Mouse (Mus musculus): Measurements from ENCODE around the gene Unc50.

DNA sequence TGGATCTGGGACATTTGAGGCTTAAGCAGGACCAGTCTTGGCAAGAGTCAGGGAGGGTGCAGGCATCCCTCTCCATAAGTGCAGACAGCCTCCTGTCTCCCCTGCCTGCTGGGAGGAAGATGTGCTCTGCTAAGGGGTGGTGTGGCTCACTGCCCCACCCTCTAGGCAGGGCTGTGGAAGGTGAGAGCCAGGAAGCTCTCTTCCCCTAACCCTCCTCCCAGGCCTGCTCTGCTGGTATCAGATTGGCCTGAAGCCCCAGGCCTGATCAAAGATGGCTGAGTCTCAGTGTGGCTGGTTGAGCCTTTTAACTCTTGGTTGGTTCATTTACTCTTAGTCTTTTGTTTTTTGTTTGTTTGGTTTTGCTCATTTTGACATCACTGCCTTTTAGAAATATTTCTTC lies 20.3 kb upstream of the Unc50 start:
- TF ChIP-seq POLR2A (IDR thresholded peaks at IDR 0.05; ENCODE audit: insufficient read length, low read depth) (no peak), TCF12 (IDR thresholded peaks at IDR 0.05; ENCODE audit: insufficient read depth, poor library complexity, severe bottlenecking) (no peak), USF1 (IDR thresholded peaks at IDR 0.05; ENCODE audit: low read depth) (no peak), MAX (IDR thresholded peaks at IDR 0.05; ENCODE audit: low read depth) (no peak), E2F4 (IDR thresholded peaks at IDR 0.05; ENCODE audit: insufficient read depth) (no peak)
